Mouse (Mus musculus): ENCODE results near the gene Mrtfa.

DNA sequence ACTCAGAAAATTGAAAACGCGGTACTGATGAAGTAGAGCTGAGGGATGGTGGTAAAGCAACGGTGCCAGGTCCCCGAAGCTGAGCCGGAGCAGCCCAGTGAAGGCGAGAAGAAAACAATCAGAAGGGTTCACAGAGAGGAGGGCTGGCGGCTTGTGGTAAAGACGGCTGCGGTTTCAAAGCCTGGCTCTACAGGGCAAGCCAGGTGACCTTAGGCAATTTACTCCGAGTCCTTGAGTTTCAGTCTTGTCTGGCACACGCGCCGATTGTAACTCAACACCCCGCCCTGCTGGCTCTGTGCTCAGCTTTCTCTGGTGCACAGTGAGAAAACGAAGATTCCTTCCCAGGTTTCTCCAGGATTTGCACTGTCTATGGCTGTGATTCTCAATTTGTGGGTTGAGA lies 22.4 kb upstream of the Mrtfa start:
- TF ChIP-seq POLR2A (IDR thresholded peaks at IDR 0.05; ENCODE audit: low read depth, low read length) (no peak), CTCF (IDR thresholded peaks at IDR 0.05; ENCODE audit: extremely low read depth, insufficient read depth, insufficient read length, insufficient replicate concordance) (no peak)
